Mouse (Mus musculus) thymus, postnatal 10 days (tissue): Measurements from ENCODE around the gene Abhd10.

Experiments used
- DNase-seq, 2 experiments: peaks; one replicate each; pipeline ENCODE4 v3.0.0; 2021; ENCODE audit warnings: low spot score in 2 of 2

The Abhd10 gene

GRCm38 (mm10) chr16:45742615-45743476 lies at the start of gene Abhd10:
Gene Abhd10 (minus strand): TSS chr16:45742955.
- peak; percentile 96 to 97 for DNase-seq

GRCm38 (mm10) chr16:45791286-45791685 lies 48.5 kb upstream of the Abhd10 start:
- DNase-seq: no peak

- DNase-seq: no peak
These were observed 46.6 kb upstream of the Abhd10 start for GRCm38 (mm10) chr16:45789311-45789710.

- DNase-seq: no peak
These were observed 44.9 kb upstream of the Abhd10 start for GRCm38 (mm10) chr16:45787650-45788049.

- peak; percentile 38 to 47 for DNase-seq
These were observed 43.9 kb upstream of the Abhd10 start for GRCm38 (mm10) chr16:45786639-45787038.

GRCm38 (mm10) chr16:45780001-45780400 lies 37.2 kb upstream of the Abhd10 start:
- DNase-seq: peak in 1 of 2 experiments; percentile 11

- no peak for DNase-seq
These were observed 32.1 kb upstream of the Abhd10 start for GRCm38 (mm10) chr16:45774813-45775212.

GRCm38 (mm10) chr16:45770914-45771313 lies 28.2 kb upstream of the Abhd10 start:
- DNase-seq: no peak

GRCm38 (mm10) chr16:45767853-45768640 lies 25.3 kb upstream of the Abhd10 start:
- DNase-seq: no peak

- DNase-seq: no peak
These were observed 24.7 kb upstream of the Abhd10 start for GRCm38 (mm10) chr16:45767434-45767833.

GRCm38 (mm10) chr16:45765801-45766494 lies 23.2 kb upstream of the Abhd10 start:
- no peak for DNase-seq

- DNase-seq: no peak
These were observed 22.3 kb upstream of the Abhd10 start for GRCm38 (mm10) chr16:45765102-45765501.

- no peak for DNase-seq
These were observed 20.2 kb upstream of the Abhd10 start for GRCm38 (mm10) chr16:45762859-45763505.

GRCm38 (mm10) chr16:45761425-45761824 lies 18.7 kb upstream of the Abhd10 start:
- no peak for DNase-seq

GRCm38 (mm10) chr16:45758726-45759269 lies 16.0 kb upstream of the Abhd10 start:
- DNase-seq: no peak

- no peak for DNase-seq
These were observed 14.8 kb upstream of the Abhd10 start for GRCm38 (mm10) chr16:45757421-45758078.

GRCm38 (mm10) chr16:45756855-45757254 lies 14.1 kb upstream of the Abhd10 start:
- DNase-seq: peak in 1 of 2 experiments; percentile 57

- DNase-seq: no peak
These were observed 913 bp upstream of the Abhd10 start for GRCm38 (mm10) chr16:45743591-45744144.

GRCm38 (mm10) chr16:45737880-45738279 lies 4.9 kb downstream of the Abhd10 start:
- no peak for DNase-seq

GRCm38 (mm10) chr16:45736724-45737123 lies 6.0 kb downstream of the Abhd10 start:
- no peak for DNase-seq
